ENCODE assay signal across 9 mouse cellular contexts in genomic region chr16:44643992-44644391, GRCm38 (mm10).
DNase-seq lines count a peak whose midpoint lies in the region; ATAC-seq and TF ChIP-seq lines count a peak whose summit lies in the region.
"Had no signal": no experiment of that assay in that cellular context is flagged by ENCODE, and none has a peak within 500 bp of the region (broad histone marks: within the 10 kb centered on the region; RNA-seq: fewer than 3 reads in every experiment).

No protein-coding gene starts in this region.

- H3K4me3 ChIP-seq in MEL (ENCODE audit: control insufficient read depth in 1 of 2, insufficient read depth in 1 of 2, low read depth in 2 of 2, low read length in 2 of 2): no peak overlapping the region
- H3K4me3 ChIP-seq in embryonic facial prominence, embryonic 13.5 days: no peak overlapping the region
- no peak overlapping the region for H3K4me3 ChIP-seq in midbrain, embryonic 12.5 days
- H3K4me3 ChIP-seq: erythroblast, embryonic 14.5 days had no signal

- H3K27me3 ChIP-seq in MEL (ENCODE audit: control insufficient read depth in 1 of 2, insufficient read depth in 2 of 2, low read length in 2 of 2): peaks cover 0 to 2% of the 10 kb centered on the region in 2 experiments; a peak in 1 of 4 replicates
- H3K27me3 ChIP-seq in embryonic facial prominence, embryonic 13.5 days: no peaks in the 10 kb centered on the region
- H3K27me3 ChIP-seq in midbrain, embryonic 12.5 days: no peaks in the 10 kb centered on the region

- no peak for TF ChIP-seq POLR2A in MEL (IDR thresholded peaks at IDR 0.05; ENCODE audit: control insufficient read depth in 1 of 2, insufficient read depth in 1 of 2, low read depth in 1 of 2, low read length in 2 of 2, poor library complexity in 1 of 2)

- no peaks in the 10 kb centered on the region for H3K4me1 ChIP-seq in MEL (ENCODE audit: control insufficient read depth in 1 of 2, insufficient read depth in 2 of 2, low read length in 2 of 2)
- peaks cover 18% of the 10 kb centered on the region for H3K4me1 ChIP-seq in embryonic facial prominence, embryonic 13.5 days
- H3K4me1 ChIP-seq in midbrain, embryonic 12.5 days: peaks cover 3% of the 10 kb centered on the region; the same call in 1 of the 2 replicates

- H3K4me2 ChIP-seq in embryonic facial prominence, embryonic 13.5 days: no peak overlapping the region
- H3K4me2 ChIP-seq in midbrain, embryonic 12.5 days (replicated peaks): no peak overlapping the region

- no peak; the same call in 1 of the 2 replicates for TF ChIP-seq RAD21 in MEL (IDR thresholded peaks at IDR 0.05; ENCODE audit: low read depth, low read length)

- peak; percentile 45; the same call in 1 of the 2 replicates for ATAC-seq in cerebellum, adult (ENCODE audit: insufficient number of reproducible peaks, low FRiP score, low TSS enrichment)
- ATAC-seq in embryonic facial prominence, embryonic 13.5 days (ENCODE audit: insufficient number of reproducible peaks, insufficient read depth, low FRiP score, low TSS enrichment, low read depth): no peak
- peak; percentile 49; the same call in 1 of the 2 replicates for ATAC-seq in midbrain, embryonic 12.5 days (ENCODE audit: low FRiP score, low read depth)

- 16% methylated on average over 4 of the region's 4 CpGs for WGBS in embryonic facial prominence, embryonic 13.5 days
- WGBS in midbrain, embryonic 12.5 days: 17% methylated on average over 4 of the region's 4 CpGs

- no peaks in the 10 kb centered on the region for H3K9me3 ChIP-seq in MEL (replicated peaks; ENCODE audit: insufficient read depth, low read length)
- H3K9me3 ChIP-seq in embryonic facial prominence, embryonic 13.5 days: no peaks in the 10 kb centered on the region
- H3K9me3 ChIP-seq in midbrain, embryonic 12.5 days: no peaks in the 10 kb centered on the region

- peak in 1 of 3 experiments; percentile 20; a peak in 1 of 6 replicates for TF ChIP-seq CTCF in MEL (IDR thresholded peaks at IDR 0.05 in 2 of 3, conservative IDR thresholded peaks at IDR 0.05 in 1 of 3; ENCODE audit: control insufficient read depth in 1 of 3, insufficient read depth in 1 of 3, low read depth in 2 of 3, low read length in 3 of 3, poor library complexity in 1 of 3, severe bottlenecking in 1 of 3)

- no peaks in the 10 kb centered on the region for H3K36me3 ChIP-seq in MEL (ENCODE audit: control insufficient read depth in 1 of 2, insufficient read depth in 2 of 2, low read length in 2 of 2)
- no peaks in the 10 kb centered on the region for H3K36me3 ChIP-seq in embryonic facial prominence, embryonic 13.5 days
- H3K36me3 ChIP-seq in midbrain, embryonic 12.5 days: no peaks in the 10 kb centered on the region

- H3K27ac ChIP-seq in MEL (ENCODE audit: control insufficient read depth, low read depth, low read length): no peak overlapping the region
- peak overlapping the region; percentile 76 for H3K27ac ChIP-seq in embryonic facial prominence, embryonic 13.5 days
- H3K27ac ChIP-seq in midbrain, embryonic 12.5 days (replicated peaks): no peak overlapping the region

- H3K79me2 ChIP-seq in MEL (ENCODE audit: control insufficient read depth, insufficient read depth, low read length, poor library complexity): no peaks in the 10 kb centered on the region

- TF ChIP-seq EP300 in MEL (IDR thresholded peaks at IDR 0.05; ENCODE audit: low read depth in 1 of 2, low read length in 2 of 2): no peak

- H3K9ac ChIP-seq in MEL (ENCODE audit: control insufficient read depth, low read depth, low read length, poor library complexity, severe bottlenecking): no peak overlapping the region
- H3K9ac ChIP-seq in embryonic facial prominence, embryonic 13.5 days: no peak overlapping the region
- H3K9ac ChIP-seq in midbrain, embryonic 12.5 days (replicated peaks): no peak overlapping the region

- no peak for DNase-seq in cerebellum, postnatal 4 days (ENCODE audit: low spot score in 2 of 2)
- DNase-seq in MEL (ENCODE audit: low read depth, low spot score): no peak
- peak; percentile 63 for DNase-seq in kidney, adult 9 months
- DNase-seq in thymus, postnatal 25 days: no peak
- no peak for DNase-seq in c-Kit-positive CD71-positive TER-119-positive erythroid progenitor cells, embryonic 14.5 days (ENCODE audit: low spot score)

TF ChIP-seq in MEL, 35 proteins besides CTCF, POLR2A, EP300 and RAD21:
- no peak for TF ChIP-seq ZKSCAN1 (IDR thresholded peaks at IDR 0.05; ENCODE audit: low read depth, low read length)
- peak; percentile 24; the same call in 1 of the 2 replicates for TF ChIP-seq SMC3 (IDR thresholded peaks at IDR 0.05; ENCODE audit: low read depth, low read length)
- no peak for TF ChIP-seq ELF1 (IDR thresholded peaks at IDR 0.05; ENCODE audit: low read depth, low read length)
